Mouse (Mus musculus): ENCODE results near the gene Myof.

Gene Myof

GRCm38 (mm10) chr19:38049686-38050085, 6.3 kb upstream of the Myof start:
- in situ Hi-C loops (cut with MboI; ENCODE audit: unreplicated experiment in 2 of 2): loop anchor here (5.0 to 25.0 kb wide), 10 partner anchors 97 to 1637 kb away; partner anchors contain the start of genes Cyp26a1 (in 1 of the 2), Fra10ac1 (in 1 of the 2) and Tnks2 (in 1 of the 2)

GRCm38 (mm10) chr19:38045198-38045597, 1.8 kb upstream of the Myof start:
- in situ Hi-C loops (cut with MboI; ENCODE audit: unreplicated experiment in 2 of 2): loop anchor here (5.0 to 25.0 kb wide), 4 partner anchors 310 to 1633 kb away; partner anchors contain the start of genes Cyp26a1 (in 1 of the 2) and Tnks2 (in 1 of the 2)

GRCm38 (mm10) chr19:38042261-38042722, 1.1 kb downstream of the Myof start:
- in situ Hi-C loops (cut with MboI; ENCODE audit: unreplicated experiment in 2 of 2): loop anchor here (5.0 to 25.0 kb wide), 4 partner anchors 85 to 1630 kb away; partner anchors contain the start of gene Tnks2 (in 1 of the 2)

- in situ Hi-C loops (cut with MboI; ENCODE audit: unreplicated experiment in 2 of 2): loop anchor here (25.0 kb wide), 2 partner anchors 1201 to 1626 kb away; partner anchors contain the start of gene Tnks2 (in 1 of the 2)
These were observed 5.1 kb downstream of the Myof start for GRCm38 (mm10) chr19:38038267-38038666.

DNA sequence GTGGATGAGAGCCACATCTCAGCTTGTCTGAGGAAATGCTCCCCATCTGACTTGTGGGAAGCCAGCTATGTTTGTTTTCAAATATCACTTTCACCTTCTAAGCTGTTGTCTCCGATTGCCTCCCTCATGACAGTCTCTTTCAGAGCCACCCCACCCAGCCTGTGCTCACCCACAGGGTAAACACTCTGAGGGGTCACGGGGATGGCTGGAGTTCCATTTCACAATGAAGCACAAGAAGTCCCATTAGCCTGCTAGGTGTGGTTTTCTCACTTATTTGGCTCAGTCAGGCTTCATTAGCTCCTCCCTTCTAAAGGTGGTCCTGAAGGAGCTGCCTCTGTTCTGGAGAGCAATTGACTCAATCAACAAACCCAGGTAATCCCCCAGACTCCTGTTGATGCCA, 7.6 kb downstream of the Myof start:
- in situ Hi-C loops (cut with MboI; ENCODE audit: unreplicated experiment in 2 of 2): loop anchor here (25.0 kb wide), 2 partner anchors 1198 to 1623 kb away; partner anchors contain the start of gene Tnks2 (in 1 of the 2)

GRCm38 (mm10) chr19:38034696-38035095, 8.7 kb downstream of the Myof start:
- in situ Hi-C loops (cut with MboI; ENCODE audit: unreplicated experiment in 2 of 2): loop anchor here (25.0 kb wide), 2 partner anchors 1197 to 1622 kb away; partner anchors contain the start of gene Tnks2 (in 1 of the 2)

DNA sequence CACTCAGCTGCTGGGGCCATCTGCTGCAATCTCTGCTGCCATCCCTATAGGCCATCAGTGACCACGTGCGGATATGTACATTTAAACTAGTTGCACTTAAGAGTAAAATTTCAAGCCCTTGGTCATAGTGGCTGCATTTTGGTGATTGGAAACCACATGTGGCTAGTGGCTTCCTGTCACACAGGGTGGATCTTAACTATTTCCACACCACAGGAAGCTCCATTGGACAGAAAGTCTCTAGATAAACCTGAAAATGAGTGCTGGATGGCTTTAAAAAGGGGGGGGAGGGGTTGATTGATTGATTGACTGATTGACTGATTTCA, 9.7 kb downstream of the Myof start:
- in situ Hi-C loops (cut with MboI; ENCODE audit: unreplicated experiment in 2 of 2): loop anchor here (25.0 kb wide), 2 partner anchors 1196 to 1621 kb away; partner anchors contain the start of gene Tnks2 (in 1 of the 2)

DNA sequence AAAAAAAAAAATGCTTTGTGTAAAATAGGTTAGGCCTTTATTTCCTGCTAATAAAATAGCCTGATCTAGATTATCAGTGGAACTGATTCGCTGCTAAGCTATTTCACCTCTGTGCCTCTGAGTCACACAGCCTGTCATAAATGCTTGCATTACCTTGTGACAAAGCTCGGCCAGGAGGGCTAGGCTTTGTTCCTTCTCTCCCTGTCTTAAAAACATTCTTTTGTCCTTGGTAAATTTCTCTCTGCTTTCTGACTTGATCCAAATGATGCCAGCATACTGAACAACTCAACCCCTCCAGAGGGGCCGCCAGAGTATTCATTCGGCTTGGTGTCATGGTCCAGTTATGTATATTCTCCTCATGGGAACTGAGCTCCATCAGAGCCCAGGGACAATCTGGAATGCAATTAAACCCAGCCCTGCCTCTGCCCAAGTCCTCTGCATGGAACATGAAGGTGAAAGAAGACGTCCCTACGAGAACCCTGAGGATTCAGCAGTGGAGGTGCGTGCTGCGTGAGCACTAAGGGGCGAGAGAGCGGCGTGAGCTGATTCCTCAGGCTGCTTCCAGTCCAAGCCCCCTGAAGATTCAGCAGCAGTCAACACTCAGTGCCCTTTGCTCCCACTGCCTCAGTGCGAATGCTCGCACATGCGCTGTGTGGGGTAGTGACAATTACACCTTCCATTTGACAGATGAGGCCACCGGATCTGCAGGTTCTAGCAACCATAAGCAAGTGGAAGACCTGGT, 10.2 kb downstream of the Myof start:
- in situ Hi-C loops (cut with MboI; ENCODE audit: unreplicated experiment in 2 of 2): loop anchor here (25.0 kb wide), 2 partner anchors 1196 to 1621 kb away; partner anchors contain the start of gene Tnks2 (in 1 of the 2)

- in situ Hi-C loops (cut with MboI; ENCODE audit: unreplicated experiment in 2 of 2): loop anchor here (25.0 kb wide), 2 partner anchors 1194 to 1619 kb away; partner anchors contain the start of gene Tnks2 (in 1 of the 2)
These were observed 12.2 kb downstream of the Myof start for GRCm38 (mm10) chr19:38031144-38031543.

DNA sequence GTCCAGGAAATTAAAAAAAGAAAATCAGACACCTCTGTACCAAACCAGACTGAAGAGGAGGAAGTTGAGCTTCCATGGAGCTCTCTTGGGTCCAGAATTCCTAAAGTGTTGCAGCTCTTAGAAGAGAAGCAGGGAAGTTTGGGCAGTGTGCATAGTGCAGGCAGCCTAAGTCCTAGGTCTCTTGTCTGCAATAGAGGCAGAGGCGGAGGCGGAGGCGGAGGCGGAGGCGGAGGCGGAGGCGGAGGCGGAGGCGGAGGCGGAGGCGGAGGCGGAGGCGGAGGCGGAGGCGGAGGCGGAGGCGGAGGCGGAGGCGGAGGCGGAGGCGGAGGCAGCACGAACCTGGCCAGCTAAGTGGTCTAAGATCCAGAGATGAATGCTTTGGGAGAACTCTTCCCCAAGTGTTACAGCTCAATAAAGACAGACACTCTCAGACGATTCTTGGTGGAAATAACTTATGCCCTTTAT, 12.7 kb downstream of the Myof start:
- in situ Hi-C loops (cut with MboI; ENCODE audit: unreplicated experiment in 2 of 2): loop anchor here (25.0 kb wide), 2 partner anchors 1193 to 1618 kb away; partner anchors contain the start of gene Tnks2 (in 1 of the 2)

DNA sequence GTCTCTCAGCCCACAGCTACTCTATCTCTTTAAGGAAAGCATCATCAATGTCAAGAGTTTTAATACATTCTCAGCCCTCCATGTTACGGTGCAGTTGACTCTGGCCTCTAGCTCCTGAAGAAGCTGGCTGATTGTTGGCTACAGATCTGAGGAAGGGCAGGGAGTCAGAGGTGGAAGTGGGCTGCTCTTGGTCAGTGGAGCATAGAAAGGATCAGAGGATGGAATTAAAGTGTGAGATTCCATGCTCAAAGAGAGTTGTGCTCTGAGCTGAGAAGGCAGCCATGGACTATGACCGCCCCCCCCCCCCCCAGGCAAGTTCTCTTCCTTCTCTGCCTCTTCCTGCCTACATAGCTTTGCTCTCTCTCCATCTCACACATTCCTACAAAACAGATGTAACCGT, 13.5 kb downstream of the Myof start:
- in situ Hi-C loops (cut with MboI; ENCODE audit: unreplicated experiment in 2 of 2): loop anchor here (25.0 kb wide), 2 partner anchors 1193 to 1618 kb away; partner anchors contain the start of gene Tnks2 (in 1 of the 2)

DNA sequence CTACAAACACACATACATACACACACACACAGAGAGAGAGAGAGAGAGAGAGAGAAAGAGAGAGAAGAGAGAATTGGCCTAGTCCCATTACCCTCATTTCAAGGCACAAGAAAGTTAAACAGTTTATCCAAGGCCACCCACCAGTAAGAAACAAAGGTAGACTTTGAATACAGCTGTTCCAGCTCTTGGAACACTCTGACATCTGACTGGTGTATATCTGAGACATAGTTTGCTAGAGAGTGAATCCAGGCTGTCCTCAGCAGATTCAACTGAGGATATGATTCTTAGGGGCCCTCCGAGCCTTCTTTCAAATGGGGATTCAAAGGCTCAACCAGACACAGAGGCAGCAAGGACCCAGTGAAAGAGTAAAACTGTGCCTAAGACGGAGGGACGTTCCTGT, 14.1 kb downstream of the Myof start:
- in situ Hi-C loops (cut with MboI; ENCODE audit: unreplicated experiment in 2 of 2): loop anchor here (25.0 kb wide), 2 partner anchors 1192 to 1617 kb away; partner anchors contain the start of gene Tnks2 (in 1 of the 2)

DNA sequence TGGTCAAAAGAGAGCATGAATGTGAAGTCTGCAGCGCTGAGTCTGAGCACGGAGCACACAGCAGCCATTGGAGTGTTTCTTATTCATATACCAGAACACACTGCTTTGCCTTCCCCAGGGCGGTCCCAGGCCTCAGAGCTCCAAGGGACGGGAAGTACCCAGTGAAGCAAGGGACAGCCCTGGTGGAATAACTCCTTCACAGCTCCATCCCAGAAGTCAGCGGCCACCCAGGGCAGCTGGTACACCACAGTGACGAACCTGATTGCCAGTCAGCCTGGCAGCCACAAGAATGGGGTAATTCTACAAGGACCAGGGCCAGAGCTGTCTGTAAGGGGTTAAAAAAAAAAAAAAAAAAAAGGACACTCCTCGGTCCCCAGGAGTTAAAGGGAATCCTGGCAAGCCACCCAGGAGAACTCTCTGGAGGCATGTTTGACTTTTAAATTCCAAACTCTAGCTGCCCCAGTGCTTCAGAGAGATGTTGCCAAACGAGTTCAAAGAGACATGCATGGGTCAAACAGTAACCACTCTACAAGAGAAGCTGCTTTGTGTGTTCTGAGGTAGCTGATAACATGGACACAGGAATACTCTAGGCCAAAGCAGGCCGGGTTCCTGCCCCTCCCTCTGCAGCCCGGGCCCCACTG, 15.4 kb downstream of the Myof start:
- in situ Hi-C loops (cut with MboI; ENCODE audit: unreplicated experiment in 2 of 2): loop anchor here (25.0 kb wide), 2 partner anchors 1191 to 1616 kb away; partner anchors contain the start of gene Tnks2 (in 1 of the 2)

GRCm38 (mm10) chr19:38027389-38027788, 16.0 kb downstream of the Myof start:
- in situ Hi-C loops (cut with MboI; ENCODE audit: unreplicated experiment in 2 of 2): loop anchor here (25.0 kb wide), 2 partner anchors 1190 to 1615 kb away; partner anchors contain the start of gene Tnks2 (in 1 of the 2)

GRCm38 (mm10) chr19:38026211-38026624, 17.2 kb downstream of the Myof start:
- in situ Hi-C loops (cut with MboI; ENCODE audit: unreplicated experiment in 2 of 2): loop anchor here (25.0 kb wide), 2 partner anchors 1189 to 1614 kb away; partner anchors contain the start of gene Tnks2 (in 1 of the 2)

DNA sequence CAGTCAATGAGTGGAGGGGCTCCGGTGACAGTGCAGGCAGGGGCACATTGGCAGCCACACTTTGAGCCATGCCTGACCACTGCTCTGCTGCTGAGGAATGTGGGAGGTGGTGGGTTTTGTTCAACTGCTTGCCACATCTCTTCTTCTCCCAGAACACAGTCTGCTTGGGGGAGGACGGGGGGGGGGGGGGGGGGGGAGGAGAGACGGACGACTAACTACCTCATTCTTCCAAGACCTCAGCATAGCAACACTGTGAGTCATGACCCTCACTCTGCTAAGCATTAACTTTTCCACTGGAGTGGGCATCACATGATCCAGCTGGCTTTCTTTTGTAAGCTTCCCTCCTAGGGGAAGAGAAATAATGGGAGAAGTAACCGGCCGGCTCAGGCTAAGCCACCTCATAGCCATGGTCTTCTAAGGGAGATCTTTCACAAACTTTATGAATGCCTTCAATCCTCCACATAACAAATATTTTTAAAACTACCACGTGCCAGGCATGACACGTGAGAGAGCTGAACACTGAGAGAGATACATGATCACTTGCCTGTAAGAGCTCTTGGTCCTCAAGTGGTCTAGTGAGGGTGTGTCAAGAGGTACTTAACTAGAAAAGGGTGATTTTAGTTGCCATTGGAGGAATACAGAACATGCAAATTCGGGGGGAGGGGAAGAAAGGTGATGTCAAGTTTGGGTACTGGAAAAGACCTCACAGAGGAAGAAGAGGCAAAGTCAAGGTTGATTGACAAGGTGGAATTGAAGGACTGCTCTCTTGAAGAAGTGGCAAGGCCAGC, 17.9 kb downstream of the Myof start:
- in situ Hi-C loops (cut with MboI; ENCODE audit: unreplicated experiment in 2 of 2): loop anchor here (25.0 kb wide), 2 partner anchors 1188 to 1613 kb away; partner anchors contain the start of gene Tnks2 (in 1 of the 2)

GRCm38 (mm10) chr19:38023603-38024002, 19.8 kb downstream of the Myof start:
- in situ Hi-C loops (cut with MboI; ENCODE audit: unreplicated experiment in 2 of 2): no loop called here

DNA sequence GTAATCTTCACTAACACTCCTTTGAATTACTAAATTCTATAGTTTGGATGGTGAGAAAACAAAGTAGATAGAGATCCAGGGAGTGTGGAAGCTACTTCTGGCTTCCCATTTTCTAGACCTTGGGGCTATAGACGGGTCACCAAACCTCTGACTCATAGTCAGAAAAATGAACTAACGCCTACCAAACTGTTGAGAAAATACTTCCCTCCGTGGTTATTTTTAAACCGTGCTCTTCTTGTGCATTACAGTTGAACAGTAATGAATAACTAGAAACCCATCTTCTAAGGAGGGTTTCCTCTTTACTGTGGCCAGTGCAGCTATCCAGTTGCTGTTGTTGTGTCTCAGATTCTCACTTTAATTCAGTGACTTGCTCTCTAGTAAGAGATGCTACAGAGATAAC, 20.7 kb downstream of the Myof start:
- in situ Hi-C loops (cut with MboI; ENCODE audit: unreplicated experiment in 2 of 2): no loop called here

DNA sequence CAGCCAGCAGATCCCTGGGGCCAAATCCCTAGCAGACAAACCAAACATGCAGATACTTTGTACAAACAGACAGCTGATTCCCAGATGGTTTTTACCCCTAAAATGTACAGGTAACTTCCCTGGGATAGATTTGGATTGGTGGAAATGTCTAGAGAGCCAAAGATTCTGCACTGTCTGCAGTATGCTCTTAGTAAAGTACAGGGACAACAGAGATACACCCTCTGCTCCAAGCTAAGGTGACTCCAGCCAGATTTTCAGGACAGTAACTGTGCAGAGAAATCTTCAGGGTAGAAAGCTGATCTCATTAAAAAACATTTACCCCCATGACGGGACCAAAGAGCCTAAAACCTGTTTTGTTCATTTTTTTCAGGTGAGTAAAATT, 27.5 kb downstream of the Myof start:
- in situ Hi-C loops (cut with MboI; ENCODE audit: unreplicated experiment in 2 of 2): no loop called here

All from v-Abl transformed pro-B cells (cell line).